Mouse (Mus musculus) cerebellum, adult 2 months (tissue): ENCODE data around the gene Nmnat2. TPM values are rescaled to one million over a fixed set of nuclear protein-coding genes. Genes with fewer than 3 reads are reported as not detected.

Experiments
- DNase-seq, 2 experiments: peaks; one replicate each; pipeline ENCODE4 v3.0.0; 2021
- H3K27ac ChIP-seq: fragments of 200-500 bp; 2 replicates; pipeline ENCODE4 v1.5.1; 2012; ENCODE audit warnings: low read length, control low read depth, inconsistent platforms; ENCODE audit not compliant: insufficient read depth
- H3K27me3 ChIP-seq: fragments of 200-500 bp; 2 replicates; pipeline ENCODE4 v1.6.1; 2012; ENCODE audit warnings: inconsistent platforms, mild to moderate bottlenecking, low read length, moderate library complexity; ENCODE audit not compliant: control insufficient read depth, insufficient read depth
- H3K4me1 ChIP-seq: fragments of 200-500 bp; 2 replicates; pipeline ENCODE4 v1.6.1; 2011; ENCODE audit warnings: low read length; ENCODE audit not compliant: control insufficient read depth, insufficient read depth
- H3K4me3 ChIP-seq: fragments of 200-500 bp; replicated peaks from 2 replicates; pipeline ENCODE3; 2011; ENCODE audit warnings: mild to moderate bottlenecking, low read depth, low read length, control low read depth; ENCODE audit not compliant: insufficient read depth
- CTCF ChIP-seq: fragments of 200-500 bp; IDR thresholded peaks from 2 replicates; pipeline ENCODE4 v1.5.1; 2011; ENCODE audit warnings: low read depth, mild to moderate bottlenecking, control low read depth, low read length, moderate library complexity, borderline replicate concordance; ENCODE audit not compliant: insufficient read depth
- POLR2A ChIP-seq: fragments of 200-500 bp; IDR thresholded peaks from 2 replicates; pipeline ENCODE4 v1.6.1; 2011; ENCODE audit warnings: low read length, control low read depth, borderline replicate concordance; ENCODE audit not compliant: insufficient read depth
- WGBS: fragments of 180-500 bp; shearing (Covaris S2); methylation state at CpG from one replicate; pipeline ENCODE4 v1.1.7; 2018; 5-methylcytosine and 5-hydroxymethylcytosine counted together
- polyA plus RNA-seq: library from polyadenylated mRNA; depleted of rRNA; stranded (reverse); fragments of >200 nt; gene quantifications from 2 replicates; pipeline ENCODE4 v1.2.3, GENCODE M21; 2012

Nmnat2 gene
- polyA plus RNA-seq, 1 experiment = 120 TPM

GRCm38 (mm10) chr1:153126491-153127381 lies 171.9 kb downstream of the Nmnat2 start:
- Histone ChIP-seq H3K4me1 (peaks cover 9% of the 10 kb centered on the region), H3K27ac (no peak overlapping the region), H3K27me3 (no peaks in the 10 kb centered on the region), H3K4me3 (no peak overlapping the region)
- DNase-seq = peak; percentile 57 to 81
- TF ChIP-seq CTCF (no peak), POLR2A (no peak)
- 14% methylated on average over 15 of the region's 15 CpGs for WGBS

GRCm38 (mm10) chr1:153127622-153128021 lies 172.8 kb downstream of the Nmnat2 start:
- Histone ChIP-seq H3K27ac (no peak overlapping the region), H3K27me3 (no peaks in the 10 kb centered on the region), H3K4me1 (peaks cover 9% of the 10 kb centered on the region), H3K4me3 (no peak overlapping the region)
- no peak for DNase-seq
- TF ChIP-seq CTCF = no peak
- TF ChIP-seq POLR2A = no peak
- 89% methylated on average over 4 of the region's 4 CpGs for WGBS

GRCm38 (mm10) chr1:153128780-153129179 lies 174.0 kb downstream of the Nmnat2 start:
- no peak for TF ChIP-seq POLR2A
- no peak for TF ChIP-seq CTCF
- Histone ChIP-seq H3K27me3 (no peaks in the 10 kb centered on the region), H3K4me1 (peaks cover 9% of the 10 kb centered on the region), H3K4me3 (no peak overlapping the region), H3K27ac (no peak overlapping the region)
- 93% methylated on average over 8 of the region's 8 CpGs for WGBS
- DNase-seq = no peak

GRCm38 (mm10) chr1:153129992-153130713 lies 175.4 kb downstream of the Nmnat2 start:
- H3K27me3 ChIP-seq = no peaks in the 10 kb centered on the region
- no peak overlapping the region for H3K4me3 ChIP-seq
- no peak overlapping the region for H3K27ac ChIP-seq
- peaks cover 9% of the 10 kb centered on the region for H3K4me1 ChIP-seq
- no peak for TF ChIP-seq POLR2A
- TF ChIP-seq CTCF = no peak
- WGBS = 80% methylated on average over 11 of the region's 11 CpGs
- no peak for DNase-seq

- DNase-seq = no peak
- H3K27me3 ChIP-seq = no peaks in the 10 kb centered on the region
- H3K27ac ChIP-seq = no peak overlapping the region
- WGBS = 58% methylated on average over 9 of the region's 9 CpGs
- H3K4me3 ChIP-seq = no peak overlapping the region
- no peak for TF ChIP-seq POLR2A
- TF ChIP-seq CTCF = no peak
- H3K4me1 ChIP-seq = peaks cover 4% of the 10 kb centered on the region; the same call in 1 of the 2 replicates
Measured at GRCm38 (mm10) chr1:153133865-153134781, 179.3 kb downstream of the Nmnat2 start.

- H3K27ac ChIP-seq = no peak overlapping the region
- TF ChIP-seq POLR2A = no peak
- no peak for TF ChIP-seq CTCF
- no peaks in the 10 kb centered on the region for H3K27me3 ChIP-seq
- H3K4me3 ChIP-seq = no peak overlapping the region
- no peak for DNase-seq
- WGBS = 77% methylated on average over 13 of the region's 13 CpGs
- H3K4me1 ChIP-seq = peaks cover 4% of the 10 kb centered on the region; the same call in 1 of the 2 replicates
Measured at GRCm38 (mm10) chr1:153136647-153137046, 181.9 kb downstream of the Nmnat2 start.

- Histone ChIP-seq H3K27ac (no peak overlapping the region), H3K27me3 (no peaks in the 10 kb centered on the region), H3K4me3 (no peak overlapping the region), H3K4me1 (peaks cover 4% of the 10 kb centered on the region; the same call in 1 of the 2 replicates)
- WGBS = 23% methylated on average over 5 of the region's 5 CpGs
- TF ChIP-seq CTCF = no peak
- no peak for TF ChIP-seq POLR2A
- peak; percentile 25 to 42 for DNase-seq
Measured at GRCm38 (mm10) chr1:153138486-153138885, 183.7 kb downstream of the Nmnat2 start.
